Mouse (Mus musculus): ENCODE data around the gene Pdlim1.

Gene Pdlim1

GRCm38 (mm10) chr19:40271308-40271892, at the start of gene Pdlim1:
TSS of gene Pdlim1 (minus strand) at chr19:40271842.
- in situ Hi-C loops (cut with MboI, MseI): loop anchor here (5.0 to 25.0 kb wide), 4 partner anchors 96 to 1459 kb away; partner anchors contain the start of gene Noc3l (in 1 of the 2)

GRCm38 (mm10) chr19:40319199-40319598, 47.6 kb upstream of the Pdlim1 start:
- in situ Hi-C loops (cut with MboI, MseI): no loop called here

GRCm38 (mm10) chr19:40318511-40318910, 46.9 kb upstream of the Pdlim1 start:
- in situ Hi-C loops (cut with MboI, MseI): no loop called here

- in situ Hi-C loops (cut with MboI, MseI): no loop called here
Observed at GRCm38 (mm10) chr19:40317001-40317400, 45.4 kb upstream of the Pdlim1 start.

- in situ Hi-C loops (cut with MboI, MseI): no loop called here
Observed at GRCm38 (mm10) chr19:40314252-40314651, 42.6 kb upstream of the Pdlim1 start.

- in situ Hi-C loops (cut with MboI, MseI): no loop called here
Observed at GRCm38 (mm10) chr19:40311631-40312030, 40.0 kb upstream of the Pdlim1 start.

GRCm38 (mm10) chr19:40310410-40311130, 38.9 kb upstream of the Pdlim1 start:
- in situ Hi-C loops (cut with MboI, MseI): no loop called here

GRCm38 (mm10) chr19:40309911-40310310, 38.3 kb upstream of the Pdlim1 start:
- in situ Hi-C loops (cut with MboI, MseI): no loop called here

- in situ Hi-C loops (cut with MboI, MseI): no loop called here
Observed at GRCm38 (mm10) chr19:40307550-40307949, 35.9 kb upstream of the Pdlim1 start.

- in situ Hi-C loops (cut with MboI, MseI): no loop called here
Observed at GRCm38 (mm10) chr19:40306631-40307030, 35.0 kb upstream of the Pdlim1 start.

GRCm38 (mm10) chr19:40305456-40305855, 33.8 kb upstream of the Pdlim1 start:
- in situ Hi-C loops (cut with MboI, MseI): no loop called here

GRCm38 (mm10) chr19:40302916-40303315, 31.3 kb upstream of the Pdlim1 start:
- in situ Hi-C loops (cut with MboI, MseI): no loop called here

GRCm38 (mm10) chr19:40302477-40302876, 30.8 kb upstream of the Pdlim1 start:
- in situ Hi-C loops (cut with MboI, MseI): no loop called here

- in situ Hi-C loops (cut with MboI, MseI): no loop called here
Observed at GRCm38 (mm10) chr19:40299983-40300759, 28.5 kb upstream of the Pdlim1 start.

GRCm38 (mm10) chr19:40299182-40299581, 27.5 kb upstream of the Pdlim1 start:
- in situ Hi-C loops (cut with MboI, MseI): no loop called here

GRCm38 (mm10) chr19:40298574-40298973, 26.9 kb upstream of the Pdlim1 start:
- in situ Hi-C loops (cut with MboI, MseI): no loop called here

GRCm38 (mm10) chr19:40297798-40298144, 26.1 kb upstream of the Pdlim1 start:
- in situ Hi-C loops (cut with MboI, MseI): no loop called here

GRCm38 (mm10) chr19:40297078-40297797, 25.6 kb upstream of the Pdlim1 start:
- in situ Hi-C loops (cut with MboI, MseI): no loop called here

GRCm38 (mm10) chr19:40294231-40294630, 22.6 kb upstream of the Pdlim1 start:
- in situ Hi-C loops (cut with MboI, MseI): no loop called here

- in situ Hi-C loops (cut with MboI, MseI): no loop called here
Observed at GRCm38 (mm10) chr19:40293791-40294190, 22.1 kb upstream of the Pdlim1 start.

- in situ Hi-C loops (cut with MboI, MseI): no loop called here
Observed at GRCm38 (mm10) chr19:40290099-40290724, 18.6 kb upstream of the Pdlim1 start.

Measured in T-helper 17 cell (primary cell).